Mouse (Mus musculus) T-helper 17 cell (primary cell): ENCODE data around the gene Ces2c.

Experiments
- in situ Hi-C, 2 experiments: fragments of 300-600 bp; cut with MboI, MseI; formaldehyde crosslinking; loops; 1 replicate in 1 of 2; 2 replicates in 1 of 2; pipeline ENCODE4 v1.15.1; 2025; ENCODE audit warnings: high pct_unique_total_duplicates in 2 of 2

Ces2c gene

GRCm38 (mm10) chr8:104846831-104847230, at the start of gene Ces2c:
Gene Ces2c (plus strand): TSS chr8:104847068.
- in situ Hi-C loops: loop anchor here (5.0 kb wide), 2 partner anchors 40 to 45 kb away; no protein-coding TSS in a partner anchor

DNA sequence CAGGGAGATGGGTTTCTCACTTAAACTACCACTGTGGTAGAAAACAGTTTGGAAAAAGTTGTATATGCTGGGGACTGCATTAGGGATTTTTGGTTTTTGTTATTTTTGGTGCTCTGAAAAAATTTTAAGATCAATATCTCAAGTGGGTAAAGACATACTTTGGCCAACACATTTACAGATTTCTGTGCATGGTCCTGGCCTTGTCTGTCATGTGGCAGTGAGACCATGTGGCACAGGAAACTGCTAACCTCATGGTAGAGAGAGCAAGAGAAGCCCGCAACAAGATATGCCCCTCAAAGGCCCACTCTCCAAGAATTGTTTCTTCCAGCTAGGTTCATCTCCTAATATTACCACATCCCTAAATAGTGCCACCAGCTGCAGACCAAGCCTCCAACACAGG, 47.5 kb upstream of the Ces2c start:
- in situ Hi-C loops: loop anchor here in 1 of 2 experiments (5.0 kb wide), 1 partner anchor 997 kb away; no protein-coding TSS in a partner anchor

GRCm38 (mm10) chr8:104806127-104806526, 40.7 kb upstream of the Ces2c start:
- in situ Hi-C loops: no loop called here

DNA sequence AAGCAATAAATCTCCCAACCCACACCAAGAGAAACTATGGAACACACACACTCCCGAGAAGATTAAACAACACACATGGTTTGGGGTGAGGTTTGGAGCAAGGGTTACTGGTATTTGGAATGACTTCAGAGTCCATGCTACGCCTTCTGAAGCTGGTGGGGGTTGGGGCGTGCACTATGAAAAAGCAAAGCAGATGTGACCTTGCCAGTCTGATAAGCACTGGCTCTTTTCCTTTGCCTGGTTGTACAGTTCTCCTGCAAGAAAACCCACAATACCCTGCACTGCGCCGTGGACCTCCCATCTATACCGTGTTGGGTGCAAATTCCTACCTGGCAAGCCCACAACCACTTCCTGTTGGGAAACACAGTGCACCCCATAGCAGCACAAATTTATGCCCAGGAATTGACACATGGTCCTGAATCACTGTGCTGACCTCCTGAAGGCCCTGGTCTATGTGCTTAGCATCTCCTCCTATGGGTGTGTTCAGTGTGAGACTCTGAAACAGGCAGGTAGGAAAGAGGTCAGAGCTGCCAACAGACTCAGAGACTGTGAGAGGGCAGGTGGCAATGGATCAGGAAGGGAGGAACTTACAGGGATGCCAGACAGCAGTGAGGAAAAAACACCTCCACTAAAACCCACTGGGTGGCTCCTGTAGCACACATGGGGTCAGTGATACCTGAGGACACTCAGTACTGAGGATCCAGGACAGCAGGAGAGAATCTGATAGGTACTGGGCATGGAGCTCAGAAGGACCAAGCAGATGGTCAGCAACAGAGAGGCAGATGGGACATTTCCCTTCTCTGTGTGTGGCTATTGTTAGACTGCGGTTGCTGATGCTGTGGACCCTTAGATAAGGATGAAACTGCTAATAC, 38.1 kb upstream of the Ces2c start:
- in situ Hi-C loops: no loop called here

DNA sequence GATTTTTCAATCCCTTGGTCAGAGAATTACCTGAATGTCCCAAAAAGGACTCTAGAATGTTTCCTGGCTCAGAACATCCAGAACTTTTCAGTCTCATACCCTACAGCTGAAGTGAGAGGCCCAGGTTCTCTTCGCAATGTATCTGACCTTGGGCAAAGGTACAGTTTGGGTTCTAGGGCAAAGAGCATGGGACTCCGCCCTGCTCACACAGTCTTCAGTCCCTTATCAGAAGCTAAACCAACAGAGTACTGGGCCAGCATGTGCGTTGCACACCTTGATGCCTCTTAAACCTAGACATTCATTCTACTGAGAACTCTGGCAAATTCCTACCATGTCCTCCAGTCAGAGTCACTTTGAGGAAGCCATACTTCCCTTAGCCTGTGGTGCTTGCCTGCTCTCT, 37.4 kb upstream of the Ces2c start:
- in situ Hi-C loops: no loop called here

GRCm38 (mm10) chr8:104826912-104827311, 20.0 kb upstream of the Ces2c start:
- in situ Hi-C loops: no loop called here

GRCm38 (mm10) chr8:104828221-104828620, 18.6 kb upstream of the Ces2c start:
- in situ Hi-C loops: no loop called here

- in situ Hi-C loops: no loop called here
These were observed 15.4 kb upstream of the Ces2c start, which contains the start of gene Ces2b for GRCm38 (mm10) chr8:104831440-104831839. Gene Ces2b (plus strand): TSS chr8:104831572.

GRCm38 (mm10) chr8:104841360-104842078, 5.3 kb upstream of the Ces2c start:
- in situ Hi-C loops: no loop called here

- in situ Hi-C loops: loop anchor here (5.0 kb wide), 2 partner anchors 39 to 44 kb away; no protein-coding TSS in a partner anchor
These were observed 1.0 kb downstream of the Ces2c start for GRCm38 (mm10) chr8:104847741-104848462.

- in situ Hi-C loops: loop anchor here in 1 of 2 experiments (5.0 kb wide), 1 partner anchor 35 kb away; no protein-coding TSS in a partner anchor
These were observed 20.1 kb downstream of the Ces2c start for GRCm38 (mm10) chr8:104866844-104867531.

- in situ Hi-C loops: loop anchor here in 1 of 2 experiments (5.0 kb wide), 1 partner anchor 33 kb away; no protein-coding TSS in a partner anchor
These were observed 22.0 kb downstream of the Ces2c start for GRCm38 (mm10) chr8:104868876-104869275.

DNA sequence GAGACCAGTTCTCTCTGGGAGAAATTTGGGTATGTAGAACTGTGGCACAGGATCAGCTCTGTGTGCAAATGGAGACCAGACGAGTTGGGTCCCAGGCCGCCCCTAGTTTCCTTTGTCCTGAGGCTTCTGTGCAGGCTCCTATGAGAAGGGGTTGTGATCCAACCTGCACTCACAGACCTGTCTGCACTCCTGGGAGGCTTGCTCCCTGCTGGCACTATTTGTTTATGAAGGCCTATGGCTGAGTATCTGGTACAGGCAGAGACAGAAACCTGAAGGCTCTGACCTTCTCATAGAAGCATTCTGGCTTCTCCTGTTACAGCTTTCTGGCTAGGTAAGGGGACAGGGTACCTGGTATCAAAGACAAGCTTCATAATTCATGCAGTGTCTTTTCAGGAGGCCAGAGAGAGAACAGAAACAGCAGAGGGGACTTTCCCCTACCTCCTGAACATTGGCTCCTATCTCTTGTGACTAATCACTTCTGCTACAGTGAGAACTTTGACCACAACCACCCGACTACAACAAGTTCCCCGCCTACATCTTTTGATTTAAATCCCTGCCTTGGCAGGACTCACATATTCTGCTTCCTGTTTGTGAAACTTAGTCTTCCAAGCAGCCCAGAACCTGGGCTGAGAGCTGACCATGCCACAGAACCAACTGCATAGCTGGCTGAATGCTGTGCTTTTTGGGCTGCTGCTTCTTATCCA, 39.5 kb downstream of the Ces2c start:
- in situ Hi-C loops: loop anchor here in 1 of 2 experiments (5.0 kb wide), 1 partner anchor 39 kb away; the partner anchor contains the start of gene Ces2c

GRCm38 (mm10) chr8:104901746-104902145, 54.9 kb downstream of the Ces2c start:
- in situ Hi-C loops: loop anchor here in 1 of 2 experiments (5.0 kb wide), 1 partner anchor 34 kb away; no protein-coding TSS in a partner anchor
